In genomic region chr12:88784199-88785147, GRCm38 (mm10) we compare ENCODE assay signal across 17 mouse cellular contexts.
DNase-seq lines count a peak whose midpoint lies in the region; ATAC-seq lines count a peak whose summit lies in the region.
"Had no signal": no experiment of that assay in that cellular context is flagged by ENCODE, and none has a peak within 500 bp of the region (broad histone marks: within the 10 kb centered on the region; RNA-seq: fewer than 3 reads in every experiment).

No protein-coding gene starts in this region.

- H3K4me2 ChIP-seq in kidney, embryonic 14.5 days (replicated peaks; ENCODE audit: low read depth, low read length), result no peak overlapping the region
- H3K4me2 ChIP-seq in forebrain, embryonic 11.5 days (ENCODE audit: low read depth, low read length, severe bottlenecking), result no peak overlapping the region
- no peak overlapping the region for H3K4me2 ChIP-seq in hindbrain, embryonic 15.5 days
- H3K4me2 ChIP-seq in neural tube, embryonic 12.5 days (replicated peaks), result peak overlapping the region; percentile 25
- H3K4me2 ChIP-seq: embryonic facial prominence, embryonic 12.5 days had no signal

- peak; percentile 32; the same call in 1 of the 2 replicates for ATAC-seq in kidney, embryonic 14.5 days (ENCODE audit: low FRiP score, low TSS enrichment)
- peak; percentile 88 for ATAC-seq in forebrain, embryonic 11.5 days (replicated peaks; ENCODE audit: low FRiP score)
- ATAC-seq in hindbrain, embryonic 15.5 days (ENCODE audit: low FRiP score, low read depth), result peak; percentile 51; the same call in 1 of the 2 replicates
- ATAC-seq in neural tube, embryonic 12.5 days (ENCODE audit: low FRiP score, low read depth), result peak; percentile 86
- ATAC-seq: activated CD4-positive, CD25-positive, alpha-beta regulatory T cell, adult 4 months had no signal

- DNase-seq in kidney, adult 18-20 months, result no peak
- peak; percentile 57 for DNase-seq in forebrain, embryonic 11.5 days (ENCODE audit: low spot score)
- no peak for DNase-seq in frontal cortex, postnatal 36 days (ENCODE audit: low spot score in 2 of 2)
- DNase-seq in adipocyte (ENCODE audit: low spot score), result no peak
- no peak for DNase-seq in lung, adult 18-20 months
- DNase-seq: B cell, adult 2 months; heart, postnatal 4 days; kidney, postnatal 36 days; liver; right cerebral cortex, adult 18-20 months; thymus, postnatal 4 days had no signal

- WGBS in kidney, embryonic 14.5 days, result 37% methylated on average over 10 of the region's 10 CpGs
- 29% methylated on average over 10 of the region's 10 CpGs for WGBS in forebrain, embryonic 11.5 days
- 28% methylated on average over 10 of the region's 10 CpGs for WGBS in hindbrain, embryonic 15.5 days
- WGBS in neural tube, embryonic 12.5 days, result 25% methylated on average over 10 of the region's 10 CpGs

- no peaks in the 10 kb centered on the region for H3K27me3 ChIP-seq in kidney, embryonic 14.5 days (ENCODE audit: control insufficient read depth, insufficient read depth, low read length)
- H3K27me3 ChIP-seq in forebrain, embryonic 11.5 days (ENCODE audit: control insufficient read depth, insufficient read depth, low read length), result no peaks in the 10 kb centered on the region
- no peaks in the 10 kb centered on the region for H3K27me3 ChIP-seq in hindbrain, embryonic 15.5 days
- H3K27me3 ChIP-seq in neural tube, embryonic 12.5 days (replicated peaks), result no peaks in the 10 kb centered on the region
- H3K27me3 ChIP-seq: embryonic facial prominence, embryonic 12.5 days had no signal

- no peaks in the 10 kb centered on the region for H3K4me1 ChIP-seq in kidney, embryonic 14.5 days (ENCODE audit: control insufficient read depth, insufficient read depth, low read length)
- H3K4me1 ChIP-seq in forebrain, embryonic 11.5 days (replicated peaks; ENCODE audit: control insufficient read depth, insufficient read depth, low read length), result peaks cover 5% of the 10 kb centered on the region; the same call in 1 of the 2 replicates
- H3K4me1 ChIP-seq in hindbrain, embryonic 15.5 days (replicated peaks), result peaks cover 10% of the 10 kb centered on the region
- peaks cover 15% of the 10 kb centered on the region for H3K4me1 ChIP-seq in neural tube, embryonic 12.5 days
- H3K4me1 ChIP-seq: embryonic facial prominence, embryonic 12.5 days had no signal

- no peaks in the 10 kb centered on the region for H3K36me3 ChIP-seq in kidney, embryonic 14.5 days (ENCODE audit: control insufficient read depth, insufficient read depth, low read length)
- H3K36me3 ChIP-seq in forebrain, embryonic 11.5 days (ENCODE audit: control insufficient read depth, insufficient read depth, low read length), result no peaks in the 10 kb centered on the region
- no peaks in the 10 kb centered on the region for H3K36me3 ChIP-seq in hindbrain, embryonic 15.5 days
- H3K36me3 ChIP-seq in neural tube, embryonic 12.5 days, result no peaks in the 10 kb centered on the region
- H3K36me3 ChIP-seq: embryonic facial prominence, embryonic 12.5 days; G1E had no signal

- no peaks in the 10 kb centered on the region for H3K9me3 ChIP-seq in kidney, embryonic 14.5 days (ENCODE audit: control insufficient read depth, low read length)
- H3K9me3 ChIP-seq in forebrain, embryonic 11.5 days (ENCODE audit: control insufficient read depth, low read length), result no peaks in the 10 kb centered on the region
- H3K9me3 ChIP-seq in hindbrain, embryonic 15.5 days, result no peaks in the 10 kb centered on the region
- H3K9me3 ChIP-seq in neural tube, embryonic 12.5 days, result no peaks in the 10 kb centered on the region
- H3K9me3 ChIP-seq: embryonic facial prominence, embryonic 12.5 days; G1E had no signal

- H3K9ac ChIP-seq in kidney, embryonic 14.5 days (ENCODE audit: low read depth, low read length), result no peak overlapping the region
- H3K9ac ChIP-seq in forebrain, embryonic 11.5 days (ENCODE audit: low read length), result no peak overlapping the region
- no peak overlapping the region for H3K9ac ChIP-seq in hindbrain, embryonic 15.5 days
- H3K9ac ChIP-seq in neural tube, embryonic 12.5 days, result no peak overlapping the region
- H3K9ac ChIP-seq: embryonic facial prominence, embryonic 12.5 days had no signal

- H3K4me3 ChIP-seq in kidney, embryonic 14.5 days (ENCODE audit: low read length), result no peak overlapping the region
- no peak overlapping the region for H3K4me3 ChIP-seq in forebrain, embryonic 11.5 days (ENCODE audit: low read depth, low read length)
- H3K4me3 ChIP-seq in hindbrain, embryonic 15.5 days, result no peak overlapping the region
- H3K4me3 ChIP-seq in neural tube, embryonic 12.5 days, result no peak overlapping the region
- H3K4me3 ChIP-seq: embryonic facial prominence, embryonic 12.5 days had no signal

- H3K27ac ChIP-seq in kidney, embryonic 14.5 days (ENCODE audit: low read depth, low read length), result no peak overlapping the region
- H3K27ac ChIP-seq in forebrain, embryonic 11.5 days (ENCODE audit: low read depth, low read length), result peak overlapping the region; percentile 75
- H3K27ac ChIP-seq in hindbrain, embryonic 15.5 days (replicated peaks), result 0 out of 2 replicates have a peak overlapping the region, but pooled peaks have one; percentile 25
- H3K27ac ChIP-seq in neural tube, embryonic 12.5 days, result no peak overlapping the region
- H3K27ac ChIP-seq: embryonic facial prominence, embryonic 12.5 days had no signal

Comparison
In these comparisons a context has a peak if more than half of its experiments do, and no peak if none do; other contexts are left out.
1. ATAC-seq: peak in every context shown above with its lines; median percentile 88 in forebrain, embryonic 11.5 days; 86 in neural tube, embryonic 12.5 days; 51 in hindbrain, embryonic 15.5 days; 32 in kidney, embryonic 14.5 days.
2. H3K27ac ChIP-seq: peak in forebrain, embryonic 11.5 days (single experiment) and hindbrain, embryonic 15.5 days (single experiment); none in kidney, embryonic 14.5 days (single experiment) and neural tube, embryonic 12.5 days (single experiment).